19 mouse cellular contexts compared by ENCODE assay signal in genomic region chr1:161258331-161258730, GRCm38 (mm10). TPM values are rescaled to one million over a fixed set of nuclear protein-coding genes. Genes with fewer than 3 reads are reported as not detected.
A peak's percentile ranks its signal among the peaks of the same experiment; 100 is the strongest.
DNase-seq lines count a peak whose midpoint lies in the region; ATAC-seq and TF ChIP-seq lines count a peak whose summit lies in the region.
"Had no signal": no experiment of that assay in that cellular context is flagged by ENCODE, and none has a peak within 500 bp of the region (broad histone marks: within the 10 kb centered on the region; RNA-seq: fewer than 3 reads in every experiment).

No protein-coding gene starts in this region.

- TF ChIP-seq CTCF in liver, adult 2 months (IDR thresholded peaks at IDR 0.05; ENCODE audit: low read depth, low read length), result no peak

- peak; percentile 65 for DNase-seq in heart, adult 11 months
- DNase-seq in heart, embryonic 10.5 days (ENCODE audit: low spot score), result no peak
- DNase-seq in liver, adult 2 months (ENCODE audit: extremely low read depth, low read depth, low spot score), result peak; percentile 76
- DNase-seq in liver, embryonic 11.5 days (ENCODE audit: low spot score), result no peak
- DNase-seq: adrenal gland, adult 2 months; adrenal gland, adult 8-10 months; adrenal gland, postnatal 10 days; adrenal gland, postnatal 14 days; adrenal gland, postnatal 25 days; adrenal gland, postnatal 36 days; B cell, adult 2 months; cerebellum, adult 11 months; cerebellum, adult 11-12 months; cerebellum, adult 18-20 months had no signal

- WGBS in heart, embryonic 10.5 days, result 87% methylated on average over 2 of the region's 2 CpGs
- WGBS in liver, adult 2 months, result 40% methylated on average over 2 of the region's 2 CpGs
- WGBS in liver, embryonic 11.5 days, result 89% methylated on average over 2 of the region's 2 CpGs

- H3K4me1 ChIP-seq in heart, embryonic 10.5 days, result peaks cover 3% of the 10 kb centered on the region; the same call in 1 of the 2 replicates
- peaks cover 21% of the 10 kb centered on the region for H3K4me1 ChIP-seq in liver, adult 2 months (ENCODE audit: control insufficient read depth, insufficient read depth, low read length)
- H3K4me1 ChIP-seq in liver, embryonic 11.5 days (replicated peaks; ENCODE audit: control insufficient read depth, insufficient read depth, low read length), result peaks cover 20% of the 10 kb centered on the region

- H3K4me3 ChIP-seq in heart, embryonic 10.5 days, result no peak overlapping the region
- no peak overlapping the region for H3K4me3 ChIP-seq in liver, adult 2 months (ENCODE audit: insufficient read depth, low read depth, low read length)
- no peak overlapping the region for H3K4me3 ChIP-seq in liver, embryonic 11.5 days (ENCODE audit: low read depth, low read length)

- H3K27ac ChIP-seq in heart, embryonic 10.5 days, result no peak overlapping the region
- peak overlapping the region; percentile 32; the same call in 1 of the 2 replicates for H3K27ac ChIP-seq in liver, adult 2 months (replicated peaks; ENCODE audit: insufficient read depth, low read depth, low read length)
- no peak overlapping the region for H3K27ac ChIP-seq in liver, embryonic 11.5 days (ENCODE audit: low read depth, low read length)

- no peak overlapping the region for H3K4me2 ChIP-seq in liver, embryonic 11.5 days

- ATAC-seq in liver, embryonic 11.5 days (replicated peaks; ENCODE audit: low FRiP score), result no peak
- ATAC-seq: activated CD4-positive, CD25-positive, alpha-beta regulatory T cell, adult 4 months; CD4-positive, CD25-positive, alpha-beta regulatory T cell, adult 4 months; Patski had no signal

- TF ChIP-seq POLR2A in liver, adult 2 months (IDR thresholded peaks at IDR 0.05; ENCODE audit: extremely low read depth, insufficient read depth, low read length), result no peak

- H3K9me3 ChIP-seq in heart, embryonic 10.5 days, result no peaks in the 10 kb centered on the region
- no peaks in the 10 kb centered on the region for H3K9me3 ChIP-seq in liver, embryonic 11.5 days (ENCODE audit: control insufficient read depth, low read length)
- H3K9me3 ChIP-seq: G1E had no signal

- no peaks in the 10 kb centered on the region for H3K27me3 ChIP-seq in heart, embryonic 10.5 days (ENCODE audit: insufficient read depth, poor library complexity, severe bottlenecking)
- H3K27me3 ChIP-seq in liver, adult 2 months (ENCODE audit: control insufficient read depth, insufficient read depth, low read length), result no peaks in the 10 kb centered on the region
- no peaks in the 10 kb centered on the region for H3K27me3 ChIP-seq in liver, embryonic 11.5 days (replicated peaks; ENCODE audit: control insufficient read depth, insufficient read depth, low read length)
- H3K27me3 ChIP-seq: CH12.LX had no signal

- no peaks in the 10 kb centered on the region for H3K79me2 ChIP-seq in liver, adult 2 months (ENCODE audit: control insufficient read depth, insufficient read depth, low read length)

- no peaks in the 10 kb centered on the region for H3K36me3 ChIP-seq in heart, embryonic 10.5 days
- H3K36me3 ChIP-seq in liver, adult 2 months (ENCODE audit: control insufficient read depth, insufficient read depth, low read length), result no peaks in the 10 kb centered on the region
- no peaks in the 10 kb centered on the region for H3K36me3 ChIP-seq in liver, embryonic 11.5 days (ENCODE audit: control insufficient read depth, insufficient read depth, low read length)
- H3K36me3 ChIP-seq: G1E had no signal

- H3K9ac ChIP-seq in liver, adult 2 months (ENCODE audit: low read depth, low read length), result no peak overlapping the region
- H3K9ac ChIP-seq in liver, embryonic 11.5 days (ENCODE audit: low read depth, low read length), result no peak overlapping the region

RNA-seq across cellular contexts. Expression of gene Prdx6, which starts 7.3 kb away (rescaled TPM):
- 537 and 587 TPM in 2 replicates for polyA plus RNA-seq in heart, embryonic 10.5 days (2016; fragmentation: Nextera tagmentation; extraction: Ambion mirVana)
- total RNA-seq in liver, adult 2 months (2014; rRNA removed), result 413 and 458 TPM in 2 replicates
- polyA plus RNA-seq in liver, adult 2 months (2012; rRNA removed), result 221 and 315 TPM in 2 replicates
- polyA plus RNA-seq in liver, embryonic 11.5 days (2014; fragmentation: Nextera tagmentation; extraction: Ambion mirVana), result 744 and 826 TPM in 2 replicates

Comparison
In these comparisons a context has a peak if more than half of its experiments do, and no peak if none do; other contexts are left out.
1. DNase-seq: peak in heart, adult 11 months (single experiment) and liver, adult 2 months (single experiment); none in heart, embryonic 10.5 days (single experiment) and liver, embryonic 11.5 days (single experiment).